Mouse (Mus musculus): Measurements from ENCODE around the gene Slc30a10.

- TF ChIP-seq CTCF (conservative IDR thresholded peaks at IDR 0.05; ENCODE audit: low read length) = peak; percentile 82
- TF ChIP-seq POU5F1 (IDR thresholded peaks at IDR 0.05; ENCODE audit: borderline replicate concordance, low read length) = no peak
- TF ChIP-seq NANOG (IDR thresholded peaks at IDR 0.05; ENCODE audit: borderline replicate concordance, low read length) = no peak
Observed at GRCm38 (mm10) chr1:185501801-185502340, 47.2 kb downstream of the Slc30a10 start.
